Mouse (Mus musculus) ES-E14 (cell line): ENCODE measurements at regions not wholly inside any gene's neighbourhood (a gene's known extent, or its start where the extent isn't known, plus 50 kb on each side); places are given as distances from the start of the nearest gene placed in this dataset.

Source experiments
- DNase-seq: peaks from one replicate; pipeline ENCODE4 v3.0.0-alpha.2; 2013; ENCODE audit warnings: low read depth, low spot score
- H3K27ac ChIP-seq: 2 replicates; pipeline ENCODE4 v1.5.1; 2012; ENCODE audit warnings: low read depth, mild to moderate bottlenecking, low read length, moderate library complexity, mixed read lengths; ENCODE audit not compliant: poor library complexity, insufficient read depth, severe bottlenecking
- H3K36me3 ChIP-seq: 2 replicates; pipeline ENCODE4 v1.6.1; 2012; ENCODE audit warnings: mild to moderate bottlenecking, low read length, moderate library complexity, mixed read lengths; ENCODE audit not compliant: control insufficient read depth, poor library complexity, insufficient read depth, severe bottlenecking
- H3K4me1 ChIP-seq, 2 experiments: fragments of 150-350 bp in 1 of 2; sonication (generic) in 1 of 2; 2 replicates each; pipeline ENCODE4 v1.6.1; 2012; ENCODE audit warnings: low read length in 2 of 2, mild to moderate bottlenecking in 1 of 2, mixed read lengths in 1 of 2; ENCODE audit not compliant: control insufficient read depth in 2 of 2, insufficient read depth in 2 of 2, poor library complexity in 1 of 2
- H3K4me3 ChIP-seq, 2 experiments: fragments of 150-350 bp in 1 of 2; sonication (generic) in 1 of 2; 2 replicates each; pipeline ENCODE4 v1.5.1; 2012; ENCODE audit warnings: low read length in 2 of 2, low read depth in 1 of 2, mild to moderate bottlenecking in 1 of 2, mixed read lengths in 1 of 2; ENCODE audit not compliant: insufficient read depth in 1 of 2, poor library complexity in 1 of 2, severe bottlenecking in 1 of 2
- H3K9ac ChIP-seq: 2 replicates; pipeline ENCODE4 v1.6.1; 2012; ENCODE audit warnings: low read depth, mild to moderate bottlenecking, low read length, mixed read lengths; ENCODE audit not compliant: poor library complexity, insufficient read depth, severe bottlenecking
- H3K9me3 ChIP-seq: fragments of 150-350 bp; sonication (generic); 2 replicates; pipeline ENCODE4 v1.6.1; 2012; ENCODE audit warnings: low read depth, mild to moderate bottlenecking, low read length; ENCODE audit not compliant: control insufficient read depth, insufficient read depth
- CHD2 ChIP-seq: IDR thresholded peaks from 2 replicates; pipeline ENCODE4 v1.6.1; 2014; ENCODE audit warnings: mild to moderate bottlenecking, low read depth, low read length, inconsistent platforms
- HCFC1 ChIP-seq: IDR thresholded peaks from 2 replicates; pipeline ENCODE4 v1.6.1; 2012; ENCODE audit warnings: low read length, inconsistent platforms, borderline replicate concordance; ENCODE audit not compliant: insufficient read depth
- MAFK ChIP-seq: IDR thresholded peaks from 2 replicates; pipeline ENCODE4 v1.6.1; 2014; ENCODE audit warnings: mild to moderate bottlenecking, low read depth, low read length, inconsistent platforms; ENCODE audit not compliant: insufficient read depth
- ZC3H11A ChIP-seq: IDR thresholded peaks from 2 replicates; pipeline ENCODE4 v1.6.1; 2012; ENCODE audit warnings: low read depth, mild to moderate bottlenecking, inconsistent platforms, low read length, borderline replicate concordance
- ZNF384 ChIP-seq: IDR thresholded peaks from 2 replicates; pipeline ENCODE4 v1.6.1; 2012; ENCODE audit warnings: low read depth, low read length, inconsistent platforms
- in situ Hi-C, 2 experiments: fragments of 600-800 bp; cut with MboI; formaldehyde crosslinking; loops; one replicate each; pipeline ENCODE4 v1.15.1; 2025; ENCODE audit warnings: low sequenced_read_pairs in 2 of 2, inconsistent platforms in 1 of 2; ENCODE audit not compliant: unreplicated experiment in 2 of 2

DNA sequence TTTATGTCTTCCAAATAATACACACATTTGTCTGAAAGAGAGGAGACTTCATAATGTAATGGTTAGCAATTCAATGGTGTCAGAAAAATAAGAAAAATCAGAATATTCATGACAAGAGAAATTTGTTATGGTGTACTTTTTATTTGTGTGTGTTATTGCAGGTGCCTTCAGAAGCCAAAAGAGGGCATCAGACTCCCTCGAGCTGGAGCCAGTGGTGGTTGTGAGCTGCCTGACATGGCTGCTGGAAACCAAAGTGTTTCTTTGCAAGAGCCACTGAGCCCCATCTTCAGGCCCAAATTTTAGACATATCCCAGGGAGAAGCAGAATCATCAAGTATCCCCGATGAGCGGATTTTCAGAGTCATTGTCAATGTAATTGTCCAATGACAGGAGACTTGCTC lies 81.9 kb downstream of the Tm2d3 start:
- in situ Hi-C loops, result loop anchor here in 1 of 2 experiments (5.0 kb wide), 1 partner anchor 279 kb away; no protein-coding TSS in a partner anchor
- H3K9ac ChIP-seq, result no peak overlapping the region
- no peak overlapping the region for H3K27ac ChIP-seq
- H3K4me3 ChIP-seq, result no peak overlapping the region
- H3K9me3 ChIP-seq, result no peaks in the 10 kb centered on the region
- H3K36me3 ChIP-seq, result no peaks in the 10 kb centered on the region
- TF ChIP-seq ZNF384 (no peak), MAFK (no peak), ZC3H11A (peak; percentile 66), HCFC1 (no peak)
- H3K4me1 ChIP-seq, result no peaks in the 10 kb centered on the region
- DNase-seq, result peak; percentile 24

DNA sequence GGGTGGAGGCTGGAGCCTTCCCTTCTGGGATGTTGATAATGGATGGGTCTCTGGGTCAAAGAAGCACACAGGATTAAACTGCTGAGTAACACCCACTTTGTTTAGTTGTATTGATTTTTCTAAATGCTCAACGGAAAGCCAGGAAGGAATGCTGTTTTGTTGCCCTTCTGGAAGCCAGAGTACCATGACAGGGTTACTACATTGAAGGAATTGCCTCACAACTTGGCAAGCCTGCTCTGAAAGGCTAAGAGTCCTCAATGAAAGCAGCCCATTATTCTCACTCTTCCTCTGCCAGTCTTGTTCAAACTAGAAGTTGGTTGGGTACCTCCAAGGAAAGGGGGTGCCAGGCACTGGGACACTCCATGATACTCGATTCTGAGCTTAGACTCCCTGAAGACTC lies 83.0 kb downstream of the Tm2d3 start:
- Histone ChIP-seq H3K36me3 (no peaks in the 10 kb centered on the region), H3K4me3 (no peak overlapping the region), H3K9me3 (no peaks in the 10 kb centered on the region), H3K9ac (no peak overlapping the region), H3K4me1 (no peaks in the 10 kb centered on the region), H3K27ac (no peak overlapping the region)
- TF ChIP-seq MAFK (no peak), ZNF384 (no peak), ZC3H11A (no peak), HCFC1 (no peak), CHD2 (no peak)
- in situ Hi-C loops, result loop anchor here in 1 of 2 experiments (5.0 kb wide), 1 partner anchor 278 kb away; no protein-coding TSS in a partner anchor
- DNase-seq, result no peak

DNA sequence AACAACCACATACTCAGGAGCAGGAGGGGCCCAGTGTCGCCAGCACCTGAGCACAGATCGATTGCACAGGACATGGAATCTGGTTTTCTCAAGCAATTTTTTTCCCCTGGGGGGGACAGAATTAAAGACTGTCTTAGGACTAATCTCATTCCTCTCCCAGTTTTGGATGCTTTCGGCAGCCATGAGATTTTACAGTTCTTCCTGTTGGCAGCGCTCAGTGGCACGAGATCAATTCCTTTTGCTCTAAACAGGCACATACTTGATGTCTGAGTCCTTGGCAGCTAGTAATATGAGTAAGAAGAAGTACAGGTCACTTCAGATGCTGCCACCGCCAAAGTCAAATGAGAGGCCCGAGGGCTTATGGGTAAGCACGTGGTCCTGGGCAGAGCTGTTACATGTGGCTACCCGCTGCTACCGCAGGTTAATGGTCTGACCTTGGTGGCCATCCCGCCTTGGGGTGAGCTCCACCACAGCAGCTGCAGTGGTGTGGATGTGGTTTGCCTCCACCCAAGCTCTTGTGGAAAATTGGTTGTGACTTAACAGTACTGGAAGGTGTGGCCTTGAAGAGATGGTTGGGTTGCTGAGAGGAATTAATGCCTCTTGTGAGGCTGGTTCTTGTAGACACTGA lies 83.5 kb downstream of the Tm2d3 start:
- no peaks in the 10 kb centered on the region for H3K4me1 ChIP-seq
- no peak for TF ChIP-seq ZC3H11A
- TF ChIP-seq HCFC1, result no peak
- no peak for TF ChIP-seq ZNF384
- no peak for TF ChIP-seq CHD2
- no peak for TF ChIP-seq MAFK
- no peaks in the 10 kb centered on the region for H3K9me3 ChIP-seq
- DNase-seq, result no peak
- no peak overlapping the region for H3K9ac ChIP-seq
- H3K27ac ChIP-seq, result no peak overlapping the region
- in situ Hi-C loops, result loop anchor here in 1 of 2 experiments (5.0 kb wide), 1 partner anchor 278 kb away; no protein-coding TSS in a partner anchor
- H3K4me3 ChIP-seq, result no peak overlapping the region
- H3K36me3 ChIP-seq, result no peaks in the 10 kb centered on the region

DNA sequence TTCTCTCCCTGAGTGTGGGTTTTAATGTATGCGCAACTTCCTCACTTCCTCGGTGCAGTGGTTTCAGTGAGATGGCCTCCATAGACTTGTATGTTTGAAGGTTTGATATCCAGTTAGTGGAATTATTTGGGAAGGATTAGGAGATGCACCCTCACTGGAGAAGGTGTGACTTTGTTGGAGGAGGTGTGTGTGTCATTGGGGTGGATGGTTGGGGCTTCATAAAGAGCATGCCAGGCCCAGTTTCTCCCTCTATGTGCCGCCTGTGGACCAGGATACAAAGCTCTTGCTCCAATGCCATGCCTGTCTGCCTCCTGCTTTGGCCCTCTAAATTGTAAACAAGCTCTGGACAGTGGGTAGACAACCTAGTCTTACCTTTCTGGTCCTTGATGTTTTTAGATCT lies 84.0 kb downstream of the Tm2d3 start:
- no peak for DNase-seq
- Histone ChIP-seq H3K9me3 (no peaks in the 10 kb centered on the region), H3K27ac (no peak overlapping the region), H3K9ac (no peak overlapping the region), H3K36me3 (no peaks in the 10 kb centered on the region), H3K4me3 (no peak overlapping the region), H3K4me1 (no peaks in the 10 kb centered on the region)
- in situ Hi-C loops, result no loop called here
- TF ChIP-seq MAFK, result no peak
- no peak for TF ChIP-seq ZNF384
- no peak for TF ChIP-seq ZC3H11A
